Mouse (Mus musculus): ENCODE data around the gene Vmn1r171. TPM values are rescaled to one million over a fixed set of nuclear protein-coding genes. Genes with fewer than 3 reads are reported as not detected.

Gene Vmn1r171
- polyA plus RNA-seq (2017; shearing (Covaris generic)), result not detected

GRCm38 (mm10) chr7:23630422-23630821 is at the start of gene Vmn1r171:
Gene Vmn1r171, plus strand, starts transcription at chr7:23630722.

GRCm38 (mm10) chr7:23605875-23606274 is 24.6 kb upstream of the Vmn1r171 start, which contains the start of gene Vmn1r170:
Gene Vmn1r170, plus strand, starts transcription at chr7:23606175.

GRCm38 (mm10) chr7:23658016-23658415 is 27.5 kb downstream of the Vmn1r171 start, which contains the start of gene Vmn1r172:
Gene Vmn1r172, plus strand, starts transcription at chr7:23658316.

Other genes with a start within 250 kb of the Vmn1r171 start
- not detected for gene Nlrp5, start 244.8 kb upstream of the Vmn1r171 start, polyA plus RNA-seq (2017; shearing (Covaris generic))
- gene Vmn1r167, start 123.5 kb upstream of the Vmn1r171 start, polyA plus RNA-seq (2017; shearing (Covaris generic)), result not detected
- not detected for gene Vmn1r168, start 91.0 kb upstream of the Vmn1r171 start, polyA plus RNA-seq (2017; shearing (Covaris generic))
- gene Vmn1r169, start 55.2 kb upstream of the Vmn1r171 start, polyA plus RNA-seq (2017; shearing (Covaris generic)), result under 1 TPM in 1 of 2 experiments, not detected in 1; 0.12 TPM
- gene Vmn1r170, start 24.5 kb upstream of the Vmn1r171 start, polyA plus RNA-seq (2017; shearing (Covaris generic)), result not detected
- gene Vmn1r172, start 27.6 kb downstream of the Vmn1r171 start, polyA plus RNA-seq (2017; shearing (Covaris generic)), result not detected
- not detected for gene Vmn1r173, start 70.0 kb downstream of the Vmn1r171 start, polyA plus RNA-seq (2017; shearing (Covaris generic))
- under 1 TPM in 1 of 2 experiments, not detected in 1; 0.15 TPM for gene Vmn1r174, start 121.5 kb downstream of the Vmn1r171 start, polyA plus RNA-seq (2017; shearing (Covaris generic))
- gene Vmn1r175, start 179.9 kb downstream of the Vmn1r171 start, polyA plus RNA-seq (2017; shearing (Covaris generic)), result not detected
- not detected for gene Vmn1r176, start 206.7 kb downstream of the Vmn1r171 start, polyA plus RNA-seq (2017; shearing (Covaris generic))
- not detected for gene Vmn1r177, start 235.7 kb downstream of the Vmn1r171 start, polyA plus RNA-seq (2017; shearing (Covaris generic))

Measured in activated CD4-positive, CD25-positive, alpha-beta regulatory T cell (primary cell).